Mouse (Mus musculus) embryonic facial prominence, embryonic 14.5 days (tissue): ENCODE measurements at regions not wholly inside any gene's neighbourhood (a gene's known extent, or its start where the extent isn't known, plus 50 kb on each side); places are given as distances from the start of the nearest gene placed in this dataset.

Source experiments
- ATAC-seq: fragments of 200-750 bp; cut with Nextera tagmentation; 2 replicates; pipeline ENCODE4 v1.8.0; 2017; ENCODE audit warnings: low read depth, moderate number of reproducible peaks, moderate TSS enrichment
- DNase-seq: peaks from one replicate; pipeline ENCODE4 v3.0.0-alpha.2; 2015; ENCODE audit warnings: low spot score
- H3K27ac ChIP-seq: fragments of 300-500 bp; sonication (generic); replicated peaks from 2 replicates; pipeline ENCODE4 v1.5.1; 2014; ENCODE audit warnings: low read depth, mild to moderate bottlenecking, low read length, moderate library complexity
- H3K27me3 ChIP-seq: fragments of 300-500 bp; sonication (generic); replicated peaks from 2 replicates; pipeline ENCODE4 v1.6.1; 2014; ENCODE audit warnings: low read length; ENCODE audit not compliant: control insufficient read depth, insufficient read depth
- H3K36me3 ChIP-seq: fragments of 300-500 bp; sonication (generic); 2 replicates; pipeline ENCODE4 v1.6.1; 2014; ENCODE audit warnings: low read length, mixed read lengths; ENCODE audit not compliant: control insufficient read depth, insufficient read depth
- H3K4me1 ChIP-seq: fragments of 300-500 bp; sonication (generic); 2 replicates; pipeline ENCODE4 v1.6.1; 2014; ENCODE audit warnings: antibody characterized with exemption, low read length; ENCODE audit not compliant: control insufficient read depth, insufficient read depth
- H3K4me2 ChIP-seq: fragments of 300-500 bp; sonication (generic); 2 replicates; pipeline ENCODE4 v1.6.1; 2014; ENCODE audit warnings: low read depth, mild to moderate bottlenecking, low read length, moderate library complexity, mixed read lengths
- H3K4me3 ChIP-seq: fragments of 300-500 bp; sonication (generic); 2 replicates; pipeline ENCODE4 v1.5.1; 2014; ENCODE audit warnings: low read depth, mild to moderate bottlenecking, low read length
- H3K9ac ChIP-seq: fragments of 300-500 bp; sonication (generic); 2 replicates; pipeline ENCODE4 v1.6.1; 2014; ENCODE audit warnings: low read depth, mild to moderate bottlenecking, low read length, moderate library complexity, mixed read lengths
- H3K9me3 ChIP-seq: fragments of 300-500 bp; sonication (generic); 2 replicates; pipeline ENCODE4 v1.6.1; 2016; ENCODE audit warnings: low read length; ENCODE audit not compliant: control insufficient read depth
- WGBS: fragments of 180-500 bp; shearing (Covaris S2); extraction: QIAGEN DNeasy Blood & Tissue Kit; methylation state at CpG from one replicate; pipeline ENCODE4 v1.1.7; 2014; 5-methylcytosine and 5-hydroxymethylcytosine counted together

GRCm38 (mm10) chr15:56294910-56295438, 1182.5 kb downstream of the Slc22a22 start:
- H3K27ac ChIP-seq = peak overlapping the region; percentile 2; the same call in 1 of the 2 replicates
- no peak overlapping the region for H3K4me3 ChIP-seq
- H3K27me3 ChIP-seq = no peaks in the 10 kb centered on the region
- WGBS = 37% methylated on average over 3 of the region's 3 CpGs
- no peak overlapping the region for H3K4me2 ChIP-seq
- peaks cover 5% of the 10 kb centered on the region; the same call in 1 of the 2 replicates for H3K4me1 ChIP-seq
- H3K9me3 ChIP-seq = no peaks in the 10 kb centered on the region
- peak; percentile 90 for ATAC-seq
- DNase-seq = peak; percentile 93
- H3K36me3 ChIP-seq = no peaks in the 10 kb centered on the region
- H3K9ac ChIP-seq = no peak overlapping the region

- Histone ChIP-seq H3K27ac (no peak overlapping the region), H3K4me2 (no peak overlapping the region), H3K36me3 (no peaks in the 10 kb centered on the region), H3K9ac (no peak overlapping the region), H3K4me1 (peaks cover 12% of the 10 kb centered on the region), H3K9me3 (no peaks in the 10 kb centered on the region), H3K27me3 (no peaks in the 10 kb centered on the region), H3K4me3 (no peak overlapping the region)
- 27% methylated on average over 7 of the region's 7 CpGs for WGBS
- ATAC-seq (peak; percentile 90), DNase-seq (peak; percentile 96)
Measured at GRCm38 (mm10) chr15:56278622-56279301, 1198.7 kb downstream of the Slc22a22 start.

GRCm38 (mm10) chr15:56278006-56278405, 1199.4 kb downstream of the Slc22a22 start:
- whole genome bisulfite sequencing = 41% methylated on average over 3 of the region's 3 CpGs
- Histone ChIP-seq H3K4me1 (peaks cover 12% of the 10 kb centered on the region), H3K36me3 (no peaks in the 10 kb centered on the region), H3K9ac (no peak overlapping the region), H3K4me2 (no peak overlapping the region), H3K27ac (no peak overlapping the region), H3K9me3 (no peaks in the 10 kb centered on the region), H3K27me3 (no peaks in the 10 kb centered on the region), H3K4me3 (no peak overlapping the region)
- DNase-seq (no peak), ATAC-seq (no peak)

GRCm38 (mm10) chr15:56248731-56249130, 1228.7 kb downstream of the Slc22a22 start:
- H3K4me2 ChIP-seq = no peak overlapping the region
- no peaks in the 10 kb centered on the region for H3K9me3 ChIP-seq
- H3K27me3 ChIP-seq = no peaks in the 10 kb centered on the region
- no peaks in the 10 kb centered on the region for H3K4me1 ChIP-seq
- ATAC-seq (no peak), DNase-seq (no peak)
- H3K4me3 ChIP-seq = no peak overlapping the region
- H3K9ac ChIP-seq = no peak overlapping the region
- H3K27ac ChIP-seq = no peak overlapping the region
- no peaks in the 10 kb centered on the region for H3K36me3 ChIP-seq
- 74% methylated on average over 1 of the region's 1 CpGs for WGBS

GRCm38 (mm10) chr15:56244004-56244735, 1233.3 kb downstream of the Slc22a22 start:
- H3K4me2 ChIP-seq = peak overlapping the region; percentile 15; the same call in 1 of the 2 replicates
- WGBS = 39% methylated on average over 8 of the region's 9 CpGs
- 0 out of 2 replicates have a peak, but pooled peaks have one; percentile 50 for ATAC-seq
- H3K27ac ChIP-seq = no peak overlapping the region
- no peaks in the 10 kb centered on the region for H3K9me3 ChIP-seq
- H3K4me3 ChIP-seq = no peak overlapping the region
- H3K27me3 ChIP-seq = no peaks in the 10 kb centered on the region
- H3K4me1 ChIP-seq = no peaks in the 10 kb centered on the region
- DNase-seq = peak; percentile 24
- no peaks in the 10 kb centered on the region for H3K36me3 ChIP-seq
- no peak overlapping the region for H3K9ac ChIP-seq

GRCm38 (mm10) chr15:56202552-56202951, 1274.9 kb downstream of the Slc22a22 start:
- Histone ChIP-seq H3K9ac (no peak overlapping the region), H3K4me3 (no peak overlapping the region), H3K4me1 (no peaks in the 10 kb centered on the region), H3K36me3 (no peaks in the 10 kb centered on the region), H3K27ac (no peak overlapping the region), H3K9me3 (no peaks in the 10 kb centered on the region), H3K27me3 (no peaks in the 10 kb centered on the region), H3K4me2 (no peak overlapping the region)
- 58% methylated on average over 5 of the region's 5 CpGs for WGBS
- ATAC-seq (no peak), DNase-seq (no peak)

GRCm38 (mm10) chr15:56199336-56199735, 1278.1 kb downstream of the Slc22a22 start:
- Histone ChIP-seq H3K9ac (no peak overlapping the region), H3K4me1 (no peaks in the 10 kb centered on the region), H3K9me3 (no peaks in the 10 kb centered on the region), H3K27ac (no peak overlapping the region), H3K4me2 (no peak overlapping the region), H3K27me3 (no peaks in the 10 kb centered on the region), H3K36me3 (no peaks in the 10 kb centered on the region), H3K4me3 (no peak overlapping the region)
- no peak; the same call in 1 of the 2 replicates for ATAC-seq
- DNase-seq = peak; percentile 29
- 22% methylated on average over 2 of the region's 2 CpGs for WGBS

GRCm38 (mm10) chr15:56197425-56198201, 1279.8 kb downstream of the Slc22a22 start:
- no peaks in the 10 kb centered on the region for H3K9me3 ChIP-seq
- H3K4me2 ChIP-seq = no peak overlapping the region
- H3K36me3 ChIP-seq = no peaks in the 10 kb centered on the region
- H3K27ac ChIP-seq = no peak overlapping the region
- no peak for ATAC-seq
- H3K4me1 ChIP-seq = no peaks in the 10 kb centered on the region
- no peak overlapping the region for H3K9ac ChIP-seq
- DNase-seq = peak; percentile 11
- no peaks in the 10 kb centered on the region for H3K27me3 ChIP-seq
- H3K4me3 ChIP-seq = no peak overlapping the region
- WGBS = 38% methylated on average over 1 of the region's 1 CpGs
